Mouse (Mus musculus) cerebellum, postnatal 4 days (tissue): ENCODE data around the gene Nkx2-3.

Experiments used
- DNase-seq, 2 experiments: peaks; one replicate each; pipeline ENCODE4 v3.0.0; 2022; ENCODE audit warnings: low spot score in 2 of 2, mixed read lengths in 1 of 2

Gene Nkx2-3

GRCm38 (mm10) chr19:43618505-43619030 is 6.4 kb downstream of the Nkx2-3 start:
- DNase-seq: no peak

- DNase-seq: no peak
These were observed 7.9 kb downstream of the Nkx2-3 start for GRCm38 (mm10) chr19:43619916-43620479.

GRCm38 (mm10) chr19:43623913-43624312 is 11.8 kb downstream of the Nkx2-3 start:
- no peak for DNase-seq

GRCm38 (mm10) chr19:43626160-43626559 is 14.0 kb downstream of the Nkx2-3 start:
- DNase-seq: no peak

- no peak for DNase-seq
These were observed 15.2 kb downstream of the Nkx2-3 start for GRCm38 (mm10) chr19:43627345-43627744.

GRCm38 (mm10) chr19:43629088-43629487 is 17.0 kb downstream of the Nkx2-3 start:
- DNase-seq: no peak

GRCm38 (mm10) chr19:43630466-43631251 is 18.5 kb downstream of the Nkx2-3 start:
- peak; percentile 65 to 82 for DNase-seq

- DNase-seq: no peak
These were observed 29.7 kb downstream of the Nkx2-3 start for GRCm38 (mm10) chr19:43641833-43642232.

GRCm38 (mm10) chr19:43642843-43643242 is 30.7 kb downstream of the Nkx2-3 start:
- no peak for DNase-seq

GRCm38 (mm10) chr19:43645508-43645907 is 33.4 kb downstream of the Nkx2-3 start:
- no peak for DNase-seq

- DNase-seq: no peak
These were observed 34.7 kb downstream of the Nkx2-3 start for GRCm38 (mm10) chr19:43646852-43647251.

- no peak for DNase-seq
These were observed 35.1 kb downstream of the Nkx2-3 start for GRCm38 (mm10) chr19:43647261-43647660.

GRCm38 (mm10) chr19:43648343-43648742 is 36.2 kb downstream of the Nkx2-3 start:
- no peak for DNase-seq

GRCm38 (mm10) chr19:43651241-43651785 is 39.2 kb downstream of the Nkx2-3 start:
- no peak for DNase-seq

- peak; percentile 60 to 68 for DNase-seq
These were observed 43.8 kb downstream of the Nkx2-3 start for GRCm38 (mm10) chr19:43655735-43656492.

- no peak for DNase-seq
These were observed 47.5 kb downstream of the Nkx2-3 start for GRCm38 (mm10) chr19:43659632-43660031.

GRCm38 (mm10) chr19:43660774-43661173 is 48.6 kb downstream of the Nkx2-3 start:
- no peak for DNase-seq

- peak in 1 of 2 experiments; percentile 23 for DNase-seq
These were observed 50.2 kb downstream of the Nkx2-3 start for GRCm38 (mm10) chr19:43662176-43662967.

- DNase-seq: no peak
These were observed 51.3 kb downstream of the Nkx2-3 start for GRCm38 (mm10) chr19:43663471-43663870.
